Mouse (Mus musculus): ENCODE results near the gene Btbd7. TPM values are rescaled to one million over a fixed set of nuclear protein-coding genes. Genes with fewer than 3 reads are reported as not detected.

The Btbd7 gene
- polyA plus RNA-seq, 1 experiment from 2014 or later: 9.0 TPM

DNA sequence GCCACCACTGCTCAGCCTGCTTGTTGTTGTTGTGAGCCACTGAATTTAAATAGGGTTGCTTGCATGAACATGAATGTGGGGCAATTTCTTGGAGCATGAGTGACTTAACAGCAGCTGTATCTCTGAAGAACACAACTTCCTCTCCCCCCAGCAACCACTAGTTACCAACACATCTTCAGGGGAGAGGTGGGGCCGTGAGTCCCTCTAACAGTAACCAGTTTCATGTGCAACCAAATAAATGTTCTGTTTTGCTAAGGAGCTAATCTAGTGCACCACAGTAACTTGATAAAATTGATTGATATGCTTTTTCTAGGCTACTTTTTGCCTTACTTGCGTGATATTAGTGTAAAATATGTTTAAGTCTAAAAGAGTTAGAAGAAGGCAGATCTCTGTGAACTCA is 78.7 kb downstream of the Btbd7 start:
- 86% methylated on average over 2 of the region's 2 CpGs for WGBS
- Histone ChIP-seq H3K4me2 (replicated peaks; ENCODE audit: low read depth) (no peak overlapping the region), H3K4me1 (replicated peaks; ENCODE audit: control insufficient read depth, insufficient read depth) (no peaks in the 10 kb centered on the region), H3K27ac (replicated peaks) (no peak overlapping the region), H3K27me3 (ENCODE audit: control insufficient read depth, insufficient read depth, low read length) (no peaks in the 10 kb centered on the region), H3K9me3 (ENCODE audit: control insufficient read depth, low read length) (no peaks in the 10 kb centered on the region), H3K9ac (ENCODE audit: low read length) (no peak overlapping the region), H3K36me3 (ENCODE audit: control insufficient read depth, insufficient read depth, low read length) (no peaks in the 10 kb centered on the region), H3K4me3 (ENCODE audit: low read depth, low read length) (no peak overlapping the region)
- no peak for TF ChIP-seq EP300 (optimal IDR thresholded peaks at IDR 0.05)
- TF ChIP-seq CTCF (IDR thresholded peaks at IDR 0.05; ENCODE audit: low read depth): no peak
- DNase-seq (ENCODE audit: low spot score) (no peak), ATAC-seq (ENCODE audit: low FRiP score, low TSS enrichment) (no peak)

DNA sequence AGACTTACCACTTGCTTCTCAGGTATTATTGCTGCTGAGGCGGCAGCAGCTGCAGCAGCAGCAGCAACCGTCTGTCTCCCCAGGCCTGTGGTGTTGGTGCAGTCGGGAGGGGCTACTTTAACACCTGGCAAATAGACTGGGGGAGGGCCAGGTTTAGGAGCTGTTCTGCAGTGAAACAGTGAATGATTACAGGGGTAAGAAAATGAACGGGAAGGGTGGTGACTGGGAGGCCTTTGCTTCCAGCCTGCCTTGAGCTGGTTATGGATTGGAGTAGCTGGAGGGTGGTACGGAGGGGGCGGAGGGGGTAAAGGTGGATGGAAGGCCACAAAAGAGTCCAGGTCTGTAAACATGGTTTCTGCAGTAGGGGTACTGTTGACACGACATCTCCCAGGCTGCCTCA is 90.3 kb downstream of the Btbd7 start:
- Histone ChIP-seq H3K4me1 (replicated peaks; ENCODE audit: control insufficient read depth, insufficient read depth) (no peaks in the 10 kb centered on the region), H3K4me2 (replicated peaks; ENCODE audit: low read depth) (no peak overlapping the region), H3K9ac (ENCODE audit: low read length) (no peak overlapping the region), H3K36me3 (ENCODE audit: control insufficient read depth, insufficient read depth, low read length) (peaks cover 24% of the 10 kb centered on the region), H3K9me3 (ENCODE audit: control insufficient read depth, low read length) (no peaks in the 10 kb centered on the region), H3K27me3 (ENCODE audit: control insufficient read depth, insufficient read depth, low read length) (no peaks in the 10 kb centered on the region), H3K4me3 (ENCODE audit: low read depth, low read length) (no peak overlapping the region), H3K27ac (replicated peaks) (no peak overlapping the region)
- no peak for DNase-seq (ENCODE audit: low spot score)
- TF ChIP-seq CTCF (IDR thresholded peaks at IDR 0.05; ENCODE audit: low read depth) (no peak), EP300 (optimal IDR thresholded peaks at IDR 0.05) (no peak)
- ATAC-seq (ENCODE audit: low FRiP score, low TSS enrichment): no peak
- 65% methylated on average over 7 of the region's 7 CpGs for WGBS

DNA sequence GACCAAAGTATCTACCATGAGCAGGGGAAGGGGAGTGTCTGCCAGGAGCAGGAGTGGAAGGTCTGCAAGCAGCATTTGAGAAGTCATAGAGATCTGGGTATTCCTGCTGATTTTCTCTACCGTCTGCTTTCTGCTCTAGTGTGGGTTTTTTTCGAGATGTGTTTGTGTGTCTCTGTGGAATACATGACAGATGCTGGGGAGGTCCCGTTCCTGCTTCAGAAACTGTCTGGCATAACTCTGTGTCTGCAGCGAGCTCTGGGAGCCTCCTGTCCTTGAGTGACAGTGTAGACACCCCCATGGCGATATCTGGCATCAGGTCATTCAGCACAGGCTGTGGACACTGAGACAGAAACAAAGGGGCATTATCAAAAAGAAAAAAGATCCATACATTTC is 92.7 kb downstream of the Btbd7 start:
- no peak for TF ChIP-seq CTCF (IDR thresholded peaks at IDR 0.05; ENCODE audit: low read depth)
- TF ChIP-seq EP300 (optimal IDR thresholded peaks at IDR 0.05): no peak
- H3K27me3 ChIP-seq (ENCODE audit: control insufficient read depth, insufficient read depth, low read length): no peaks in the 10 kb centered on the region
- no peak for ATAC-seq (ENCODE audit: low FRiP score, low TSS enrichment)
- no peaks in the 10 kb centered on the region for H3K9me3 ChIP-seq (ENCODE audit: control insufficient read depth, low read length)
- H3K4me1 ChIP-seq (replicated peaks; ENCODE audit: control insufficient read depth, insufficient read depth): no peaks in the 10 kb centered on the region
- no peak for DNase-seq (ENCODE audit: low spot score)
- no peak overlapping the region for H3K4me3 ChIP-seq (ENCODE audit: low read depth, low read length)
- peaks cover 18% of the 10 kb centered on the region for H3K36me3 ChIP-seq (ENCODE audit: control insufficient read depth, insufficient read depth, low read length)
- 91% methylated on average over 5 of the region's 5 CpGs for whole genome bisulfite sequencing
- H3K4me2 ChIP-seq (replicated peaks; ENCODE audit: low read depth): no peak overlapping the region
- H3K27ac ChIP-seq (replicated peaks): no peak overlapping the region
- H3K9ac ChIP-seq (ENCODE audit: low read length): no peak overlapping the region

DNA sequence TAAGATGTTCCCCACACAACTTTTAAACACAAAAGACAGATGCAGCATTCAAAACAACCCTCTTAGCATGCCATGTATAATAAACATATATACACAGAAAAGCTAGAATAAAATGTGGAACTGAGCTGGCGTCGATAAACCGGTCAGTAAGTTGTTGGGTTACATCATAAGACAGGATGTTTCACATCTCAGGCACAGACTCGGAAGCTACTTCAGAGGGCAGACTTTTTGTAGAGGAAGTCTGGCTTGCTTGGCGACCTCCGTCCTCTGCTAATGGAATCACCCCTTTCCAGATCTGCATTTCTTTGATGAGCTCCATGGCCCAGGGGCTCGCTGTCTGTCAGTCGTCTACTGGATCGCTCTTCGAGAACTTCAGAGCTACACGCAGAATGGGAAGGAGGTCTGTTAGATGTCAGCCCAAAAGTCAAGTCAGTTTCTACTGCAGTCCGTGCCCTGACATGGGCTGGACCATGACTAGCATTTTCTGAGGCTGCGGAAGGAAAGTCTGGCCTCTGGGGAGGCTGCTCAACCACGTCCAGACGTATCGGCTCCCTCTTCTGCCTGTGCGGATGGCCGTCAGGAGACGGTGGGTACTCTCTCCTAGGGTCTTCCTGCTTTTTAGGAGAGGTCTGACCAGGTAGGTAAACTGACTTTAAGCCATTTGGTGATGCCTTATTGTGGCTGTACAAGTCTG is 93.2 kb downstream of the Btbd7 start:
- no peak overlapping the region for H3K9ac ChIP-seq (ENCODE audit: low read length)
- TF ChIP-seq EP300 (optimal IDR thresholded peaks at IDR 0.05): no peak
- no peak for TF ChIP-seq CTCF (IDR thresholded peaks at IDR 0.05; ENCODE audit: low read depth)
- DNase-seq (ENCODE audit: low spot score) (no peak), ATAC-seq (ENCODE audit: low FRiP score, low TSS enrichment) (no peak)
- no peak overlapping the region for H3K27ac ChIP-seq (replicated peaks)
- H3K4me3 ChIP-seq (ENCODE audit: low read depth, low read length): no peak overlapping the region
- no peaks in the 10 kb centered on the region for H3K9me3 ChIP-seq (ENCODE audit: control insufficient read depth, low read length)
- no peak overlapping the region for H3K4me2 ChIP-seq (replicated peaks; ENCODE audit: low read depth)
- 87% methylated on average over 19 of the region's 19 CpGs for WGBS
- no peaks in the 10 kb centered on the region for H3K27me3 ChIP-seq (ENCODE audit: control insufficient read depth, insufficient read depth, low read length)
- no peaks in the 10 kb centered on the region for H3K4me1 ChIP-seq (replicated peaks; ENCODE audit: control insufficient read depth, insufficient read depth)
- peaks cover 16% of the 10 kb centered on the region for H3K36me3 ChIP-seq (ENCODE audit: control insufficient read depth, insufficient read depth, low read length)

DNA sequence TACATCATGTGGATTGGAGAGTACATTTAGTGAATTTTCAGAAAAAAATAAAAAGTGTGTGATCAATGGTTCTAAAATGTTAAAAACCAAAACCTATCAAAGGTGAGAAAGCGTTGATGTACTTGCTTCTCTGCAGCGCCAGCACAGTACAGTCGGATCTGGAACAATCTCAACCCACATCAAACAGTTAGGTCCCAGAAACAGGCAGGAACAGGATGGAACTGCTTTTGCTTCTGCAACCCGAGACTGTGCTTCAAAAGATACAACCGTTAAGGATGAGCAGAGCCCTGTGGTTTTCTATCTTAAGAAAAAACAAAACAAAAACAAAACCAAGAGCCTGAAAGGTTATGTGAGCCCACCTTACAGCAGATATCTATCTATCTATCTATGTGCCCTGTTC is 95.4 kb downstream of the Btbd7 start:
- no peak for ATAC-seq (ENCODE audit: low FRiP score, low TSS enrichment)
- H3K9ac ChIP-seq (ENCODE audit: low read length): no peak overlapping the region
- no peak overlapping the region for H3K27ac ChIP-seq (replicated peaks)
- no peaks in the 10 kb centered on the region for H3K4me1 ChIP-seq (replicated peaks; ENCODE audit: control insufficient read depth, insufficient read depth)
- TF ChIP-seq EP300 (optimal IDR thresholded peaks at IDR 0.05) (no peak), CTCF (IDR thresholded peaks at IDR 0.05; ENCODE audit: low read depth) (no peak)
- no peak overlapping the region for H3K4me3 ChIP-seq (ENCODE audit: low read depth, low read length)
- peaks cover 10% of the 10 kb centered on the region; the same call in 1 of the 2 replicates for H3K36me3 ChIP-seq (ENCODE audit: control insufficient read depth, insufficient read depth, low read length)
- H3K27me3 ChIP-seq (ENCODE audit: control insufficient read depth, insufficient read depth, low read length): no peaks in the 10 kb centered on the region
- H3K4me2 ChIP-seq (replicated peaks; ENCODE audit: low read depth): no peak overlapping the region
- DNase-seq (ENCODE audit: low spot score): no peak
- WGBS: 93% methylated on average over 5 of the region's 5 CpGs
- H3K9me3 ChIP-seq (ENCODE audit: control insufficient read depth, low read length): no peaks in the 10 kb centered on the region

DNA sequence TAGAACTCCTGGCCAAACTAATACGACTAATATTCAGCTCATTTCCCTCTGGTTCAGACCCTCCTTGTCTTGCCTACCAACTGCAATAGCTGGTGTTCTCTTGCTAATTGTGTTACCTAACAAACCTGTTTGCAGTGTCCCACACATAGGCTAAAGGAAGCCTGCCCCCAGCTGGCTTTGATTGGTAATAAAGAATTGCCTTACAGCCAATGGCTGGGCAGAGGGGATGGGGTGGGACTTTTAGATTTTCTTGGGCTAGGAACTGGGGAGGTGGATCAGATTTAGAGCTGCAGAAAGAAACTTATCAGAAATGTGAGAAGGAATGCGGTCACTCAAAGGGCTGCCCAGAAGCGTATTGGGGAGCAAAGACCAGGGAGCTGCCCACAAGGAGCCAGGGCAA is 98.8 kb downstream of the Btbd7 start:
- no peaks in the 10 kb centered on the region for H3K9me3 ChIP-seq (ENCODE audit: control insufficient read depth, low read length)
- no peaks in the 10 kb centered on the region for H3K4me1 ChIP-seq (replicated peaks; ENCODE audit: control insufficient read depth, insufficient read depth)
- no peak overlapping the region for H3K9ac ChIP-seq (ENCODE audit: low read length)
- TF ChIP-seq EP300 (optimal IDR thresholded peaks at IDR 0.05): no peak
- peak; percentile 60 for TF ChIP-seq CTCF (IDR thresholded peaks at IDR 0.05; ENCODE audit: low read depth)
- H3K27me3 ChIP-seq (ENCODE audit: control insufficient read depth, insufficient read depth, low read length): no peaks in the 10 kb centered on the region
- ATAC-seq (ENCODE audit: low FRiP score, low TSS enrichment) (peak; percentile 64; the same call in 1 of the 2 replicates), DNase-seq (ENCODE audit: low spot score) (peak; percentile 63)
- no peak overlapping the region for H3K27ac ChIP-seq (replicated peaks)
- no peak overlapping the region for H3K4me3 ChIP-seq (ENCODE audit: low read depth, low read length)
- no peak overlapping the region for H3K4me2 ChIP-seq (replicated peaks; ENCODE audit: low read depth)
- H3K36me3 ChIP-seq (ENCODE audit: control insufficient read depth, insufficient read depth, low read length): peaks cover 14% of the 10 kb centered on the region
- WGBS: 38% methylated on average over 3 of the region's 3 CpGs
